Mouse (Mus musculus): ENCODE measurements around the gene Pts. TPM values are rescaled to one million over a fixed set of nuclear protein-coding genes. Genes with fewer than 3 reads are reported as not detected.

Gene Pts
- total RNA-seq (2023): 38.3 TPM

GRCm38 (mm10) chr9:50528293-50528892 is at the start of gene Pts:
Gene Pts (minus strand): TSS chr9:50528724.

GRCm38 (mm10) chr9:50561145-50561917 is 32.8 kb upstream of the Pts start, which contains the start of gene Tex12:
Gene Tex12 (minus strand): TSS chr9:50561325.

GRCm38 (mm10) chr9:50555094-50555446 is 26.5 kb upstream of the Pts start, which contains the start of gene Bco2:
Gene Bco2 (minus strand): TSS chr9:50555181.

GRCm38 (mm10) chr9:50554241-50555093 is 25.9 kb upstream of the Pts start, which contains the start of gene Il18:
Gene Il18 (plus strand): TSS chr9:50554827.

GRCm38 (mm10) chr9:50494311-50494710 is 34.2 kb downstream of the Pts start, which contains the start of gene Plet1:
Gene Plet1 (plus strand): TSS chr9:50494525.

Other genes starting within 250 kb of the Pts start
- gene Rpl10-ps3, start 183.8 kb downstream of the Pts start, total RNA-seq (2023): 2,155 TPM
- not detected for gene Plet1, start 34.2 kb downstream of the Pts start, total RNA-seq (2023)
- 2.6 TPM for gene Il18, start 26.1 kb upstream of the Pts start, total RNA-seq (2023)
- not detected for gene Bco2, start 26.5 kb upstream of the Pts start, total RNA-seq (2023)
- gene Tex12, start 32.6 kb upstream of the Pts start, total RNA-seq (2023): not detected
- 50.3 TPM for gene Sdhd, start 75.1 kb upstream of the Pts start, total RNA-seq (2023)
- gene Timm8b, start 75.2 kb upstream of the Pts start, total RNA-seq (2023): 41.3 TPM
- gene Pih1d2, start 88.6 kb upstream of the Pts start, total RNA-seq (2023): 1.2 TPM
- gene Nkapd1, start 88.7 kb upstream of the Pts start, total RNA-seq (2023): 36.9 TPM
- 28.1 TPM for gene Dlat, start 131.1 kb upstream of the Pts start, total RNA-seq (2023)
- 0.40 TPM for gene Dixdc1, start 210.8 kb upstream of the Pts start, total RNA-seq (2023)
- gene 2310030G06Rik, start 217.8 kb upstream of the Pts start, total RNA-seq (2023): not detected
- not detected for gene Cryab, start 222.6 kb upstream of the Pts start, total RNA-seq (2023)
- not detected for gene Hspb2, start 223.6 kb upstream of the Pts start, total RNA-seq (2023)
- 12.8 TPM for gene Fdxacb1, start 239.5 kb upstream of the Pts start, total RNA-seq (2023)
- gene Alg9, start 246.3 kb upstream of the Pts start, total RNA-seq (2023): 21.4 TPM
- 15.6 TPM for gene 1110032A03Rik, start 246.8 kb upstream of the Pts start, total RNA-seq (2023)